Mouse (Mus musculus) stomach, postnatal 0 days (tissue): ENCODE results near the gene Gper1.

Experiments used
- CTCF ChIP-seq: IDR thresholded peaks from 2 replicates; pipeline ENCODE4 v1.5.1; 2016; ENCODE audit warnings: antibody characterized with exemption, low read depth, mild to moderate bottlenecking, moderate library complexity
- EP300 ChIP-seq: optimal IDR thresholded peaks from 2 replicates; pipeline ENCODE3; 2016; ENCODE audit warnings: antibody characterized with exemption

GRCm38 (mm10) chr5:139377468-139378270 is 45.3 kb upstream of the Gper1 start, which contains the start of gene Gpr146:
- TF ChIP-seq CTCF (no peak), EP300 (no peak)
